Mouse (Mus musculus) bone marrow, adult 2 months (tissue): ENCODE data around the gene Peli3. TPM values are rescaled to one million over a fixed set of nuclear protein-coding genes. Genes with fewer than 3 reads are reported as not detected.

Source experiments
- H3K27ac ChIP-seq: fragments of 200-500 bp; 2 replicates; pipeline ENCODE4 v1.5.1; 2012; ENCODE audit warnings: low read depth, mild to moderate bottlenecking, control low read depth, inconsistent platforms, low read length; ENCODE audit not compliant: control insufficient read depth, poor library complexity, insufficient read depth
- H3K4me1 ChIP-seq: fragments of 200-500 bp; 2 replicates; pipeline ENCODE4 v1.6.1; 2011; ENCODE audit warnings: low read length; ENCODE audit not compliant: control insufficient read depth, insufficient read depth
- H3K4me3 ChIP-seq: fragments of 200-500 bp; replicated peaks from 2 replicates; pipeline ENCODE3; 2011; ENCODE audit warnings: mild to moderate bottlenecking, low read depth, low read length, control low read depth; ENCODE audit not compliant: control insufficient read depth
- CTCF ChIP-seq: fragments of 200-500 bp; IDR thresholded peaks from 2 replicates; pipeline ENCODE4 v1.5.1; 2011; ENCODE audit warnings: low read length, control low read depth; ENCODE audit not compliant: control insufficient read depth, insufficient read depth
- POLR2A ChIP-seq: fragments of 200-500 bp; IDR thresholded peaks from 2 replicates; pipeline ENCODE4 v1.6.1; 2011; ENCODE audit warnings: low read depth, mild to moderate bottlenecking, control low read depth, low read length, borderline replicate concordance; ENCODE audit not compliant: control insufficient read depth
- WGBS: fragments of 180-500 bp; shearing (Covaris S2); methylation state at CpG from one replicate; pipeline ENCODE4 v1.1.7; 2018; 5-methylcytosine and 5-hydroxymethylcytosine counted together
- polyA plus RNA-seq: library from polyadenylated mRNA; stranded (reverse); fragments of >200 nt; gene quantifications from 2 replicates; pipeline ENCODE4 v1.2.4, GENCODE M21; 2011; ENCODE audit warnings: low replicate concordance; ENCODE audit not compliant: missing spikeins, insufficient read depth, insufficient read length

Peli3 gene
- polyA plus RNA-seq, 1 experiment = not detected

DNA sequence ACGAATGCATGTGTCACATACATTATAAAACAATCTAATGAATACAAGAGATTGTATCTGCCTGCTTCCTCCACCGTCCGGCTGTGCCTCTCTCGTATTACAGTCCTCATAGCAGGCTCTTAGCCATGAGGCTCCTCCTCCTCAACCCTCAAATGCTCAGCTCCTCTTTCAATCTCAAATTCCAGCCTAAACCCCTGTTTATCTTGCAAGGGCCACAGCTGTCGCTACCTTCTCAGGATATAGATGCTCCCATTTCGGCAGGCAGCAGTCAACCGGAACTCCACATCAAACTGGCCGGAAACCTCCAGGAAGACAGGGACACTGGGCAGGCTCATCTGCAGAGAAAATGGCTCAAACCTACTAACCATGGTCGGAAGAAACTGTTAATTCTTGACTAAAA is 44.0 kb downstream of the Peli3 start:
- WGBS = 78% methylated on average over 9 of the region's 9 CpGs
- Histone ChIP-seq H3K4me1 (no peaks in the 10 kb centered on the region), H3K4me3 (no peak overlapping the region), H3K27ac (no peak overlapping the region)
- TF ChIP-seq CTCF (no peak), POLR2A (no peak)

GRCm38 (mm10) chr19:4896780-4897520 is 46.0 kb downstream of the Peli3 start:
- Histone ChIP-seq H3K27ac (no peak overlapping the region), H3K4me1 (no peaks in the 10 kb centered on the region), H3K4me3 (no peak overlapping the region)
- 82% methylated on average over 21 of the region's 21 CpGs for WGBS
- TF ChIP-seq POLR2A = no peak
- TF ChIP-seq CTCF = no peak

GRCm38 (mm10) chr19:4891798-4892197 is 51.1 kb downstream of the Peli3 start:
- 51% methylated on average over 3 of the region's 3 CpGs for WGBS

DNA sequence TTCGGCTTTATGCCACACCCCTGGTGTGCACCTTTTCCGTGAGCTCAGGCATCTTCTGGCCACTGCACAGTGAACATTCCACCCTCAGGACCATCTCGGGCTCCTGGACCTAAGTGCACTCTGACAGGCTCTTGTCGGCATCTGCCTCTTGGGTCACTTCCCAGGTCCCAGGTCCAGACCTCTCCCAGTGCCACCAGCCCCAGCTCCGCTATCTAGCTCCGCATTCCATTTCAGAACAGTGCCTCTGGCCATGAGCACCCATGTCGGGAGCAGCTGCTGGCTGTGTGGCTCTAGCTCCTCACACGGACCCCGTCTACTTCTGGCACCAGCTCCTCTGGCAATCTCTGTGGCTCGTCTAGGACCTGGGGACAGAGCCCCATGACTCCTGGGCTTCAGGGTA is 53.1 kb downstream of the Peli3 start:
- no peak for TF ChIP-seq POLR2A
- TF ChIP-seq CTCF = no peak
- Histone ChIP-seq H3K4me1 (no peaks in the 10 kb centered on the region), H3K27ac (no peak overlapping the region; the same call in 1 of the 2 replicates), H3K4me3 (no peak overlapping the region)
- 86% methylated on average over 10 of the region's 10 CpGs for WGBS

More at GRCm38 (mm10) chr19:4891798-4892197, 51.1 kb downstream of the Peli3 start:
- TF ChIP-seq POLR2A (no peak), CTCF (no peak)
- Histone ChIP-seq H3K4me3 (no peak overlapping the region), H3K27ac (no peak overlapping the region), H3K4me1 (no peaks in the 10 kb centered on the region)

DNA sequence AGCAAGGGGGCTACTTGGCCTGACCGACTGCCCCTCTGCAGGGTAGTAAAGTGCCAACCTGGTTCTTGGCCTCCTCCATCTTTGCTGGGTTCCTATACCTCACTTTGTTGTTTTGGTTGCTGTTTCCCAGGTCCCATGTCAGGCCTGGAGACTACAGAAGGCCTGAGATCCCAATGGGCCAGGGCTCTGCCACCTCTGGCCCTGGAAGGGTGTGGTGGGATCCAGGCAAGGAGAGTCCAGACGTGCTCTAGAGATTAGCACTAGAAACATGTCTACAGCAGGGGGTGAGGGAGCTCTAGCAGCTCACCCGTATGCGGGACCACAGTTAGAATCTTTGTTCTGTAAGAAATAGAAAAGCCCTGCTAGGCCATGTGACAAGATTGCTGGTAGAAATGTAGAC is 59.0 kb downstream of the Peli3 start:
- TF ChIP-seq POLR2A (no peak), CTCF (no peak)
- H3K4me3 ChIP-seq = no peak overlapping the region
- no peak overlapping the region for H3K27ac ChIP-seq
- 78% methylated on average over 4 of the region's 4 CpGs for WGBS
- H3K4me1 ChIP-seq = peaks cover 1% of the 10 kb centered on the region; the same call in 1 of the 2 replicates

Other genes starting within 250 kb of the Peli3 start
- not detected in 2 replicates for gene Gm960, start 244.5 kb downstream of the Peli3 start, polyA plus RNA-seq
- gene Sptbn2, start 232.0 kb downstream of the Peli3 start, polyA plus RNA-seq = 0.34 and 0.77 TPM in 2 replicates
- 6.6 and 8.3 TPM in 2 replicates for gene Rbm4b, start 186.6 kb downstream of the Peli3 start, polyA plus RNA-seq
- gene Rbm4, start 149.2 kb downstream of the Peli3 start, polyA plus RNA-seq = 19.9 and 30.3 TPM in 2 replicates
- gene Gm21992, start 131.5 kb downstream of the Peli3 start, polyA plus RNA-seq = 16.2 and 40.7 TPM in 2 replicates
- gene Rbm14, start 131.5 kb downstream of the Peli3 start, polyA plus RNA-seq = 28.4 and 38.2 TPM in 2 replicates
- 77.4 and 91.7 TPM in 2 replicates for gene Ccs, start 103.8 kb downstream of the Peli3 start, polyA plus RNA-seq
- gene Ccdc87, start 103.8 kb downstream of the Peli3 start, polyA plus RNA-seq = not detected in 2 replicates
- gene Ctsf, start 88.0 kb downstream of the Peli3 start, polyA plus RNA-seq = 19.4 and 22.2 TPM in 2 replicates
- 2.1 TPM in 1 of 2 replicates, not detected in the other for gene Actn3, start 65.2 kb downstream of the Peli3 start, polyA plus RNA-seq
- 6.3 and 11.0 TPM in 2 replicates for gene Zdhhc24, start 64.5 kb downstream of the Peli3 start, polyA plus RNA-seq
- 2.4 TPM in 2 replicates for gene Bbs1, start 36.5 kb downstream of the Peli3 start, polyA plus RNA-seq
- gene Dpp3, start 14.8 kb downstream of the Peli3 start, polyA plus RNA-seq = 17.2 and 27.5 TPM in 2 replicates
- 51.6 and 60.7 TPM in 2 replicates for gene Mrpl11, start 19.0 kb upstream of the Peli3 start, polyA plus RNA-seq
- gene Npas4, start 47.2 kb upstream of the Peli3 start, polyA plus RNA-seq = 6.9 and 15.5 TPM in 2 replicates
- gene Slc29a2, start 80.7 kb upstream of the Peli3 start, polyA plus RNA-seq = 1.3 and 1.7 TPM in 2 replicates
- gene B4gat1, start 95.7 kb upstream of the Peli3 start, polyA plus RNA-seq = 5.9 and 8.3 TPM in 2 replicates
- gene AC124502.3, start 95.8 kb upstream of the Peli3 start, polyA plus RNA-seq = not detected in 2 replicates
- 40.6 and 68.0 TPM in 2 replicates for gene Brms1, start 98.2 kb upstream of the Peli3 start, polyA plus RNA-seq
- 0.68 and 3.6 TPM in 2 replicates for gene Rin1, start 107.4 kb upstream of the Peli3 start, polyA plus RNA-seq
- 0.50 and 1.9 TPM in 2 replicates for gene Cd248, start 125.0 kb upstream of the Peli3 start, polyA plus RNA-seq
- not detected in 2 replicates for gene Tmem151a, start 142.4 kb upstream of the Peli3 start, polyA plus RNA-seq
- 6.1 and 15.0 TPM in 2 replicates for gene Yif1a, start 145.4 kb upstream of the Peli3 start, polyA plus RNA-seq
- gene Cnih2, start 155.4 kb upstream of the Peli3 start, polyA plus RNA-seq = 0.74 and 2.3 TPM in 2 replicates
- gene Rab1b, start 163.9 kb upstream of the Peli3 start, polyA plus RNA-seq = 25.0 and 31.8 TPM in 2 replicates
- 7.0 and 21.9 TPM in 2 replicates for gene Klc2, start 175.4 kb upstream of the Peli3 start, polyA plus RNA-seq